In genomic region chr15:79813666-79814258, GRCm38 (mm10) we compare ENCODE assay signal across 37 mouse cellular contexts. TPM values are rescaled to one million over a fixed set of nuclear protein-coding genes. Genes with fewer than 3 reads are reported as not detected.
DNase-seq lines count a peak whose midpoint lies in the region; TF ChIP-seq lines count a peak whose summit lies in the region.
"Had no signal": no experiment of that assay in that cellular context is flagged by ENCODE, and none has a peak within 500 bp of the region (broad histone marks: within the 10 kb centered on the region; RNA-seq: fewer than 3 reads in every experiment).

No protein-coding gene starts in this region.

- peak overlapping the region; percentile 30 for H3K4me2 ChIP-seq in myocyte (ENCODE audit: low read depth)
- H3K4me2 ChIP-seq: embryonic facial prominence, embryonic 13.5 days; forebrain, embryonic 15.5 days; heart, embryonic 11.5 days; hindbrain, embryonic 13.5 days; liver, embryonic 13.5 days; midbrain, embryonic 15.5 days had no signal

- H3ac ChIP-seq in myocyte (ENCODE audit: control insufficient read depth, insufficient read length): no peak overlapping the region

- H3K4me3 ChIP-seq in myocyte: no peak overlapping the region
- H3K4me3 ChIP-seq: embryonic facial prominence, embryonic 13.5 days; forebrain, embryonic 10.5 days; forebrain, embryonic 15.5 days; gastrocnemius, adult 2 months; hindbrain, embryonic 13.5 days; layer of hippocampus, adult 2 months; liver, embryonic 13.5 days; midbrain, embryonic 10.5 days; midbrain, embryonic 15.5 days had no signal

- DNase-seq in cerebellum, adult 11-12 months: peak; percentile 24
- no peak for DNase-seq in cerebellum, postnatal 4 days (ENCODE audit: low spot score in 2 of 2)
- peak; percentile 51 for DNase-seq in 416B (ENCODE audit: low read depth)
- peak; percentile 84 for DNase-seq in NIH3T3 (ENCODE audit: low read depth)
- DNase-seq in urinary bladder, postnatal 25 days (ENCODE audit: low spot score): no peak
- DNase-seq in layer of hippocampus, adult 18-20 months (ENCODE audit: low spot score in 2 of 2): no peak
- DNase-seq: cerebellum, adult 11 months; cerebellum, adult 9-11 months; gastrocnemius, adult 2 months; gastrocnemius, postnatal 36 days; heart, adult 18-20 months; heart, postnatal 4 days; kidney, adult 8-10 months; kidney, postnatal 14 days; left cerebral cortex, postnatal 4 days; liver, embryonic 13.5 days; lung, adult 2 months; lung, postnatal 14 days; right cerebral cortex, adult 18-20 months; thymus, adult 18-20 months; thymus, postnatal 36 days had no signal

- TF ChIP-seq POLR2A in myocyte (IDR thresholded peaks at IDR 0.05; ENCODE audit: insufficient read length, low read depth): no peak

- no peaks in the 10 kb centered on the region for H3K36me3 ChIP-seq in myocyte (ENCODE audit: control insufficient read depth, insufficient read depth)
- H3K36me3 ChIP-seq: embryonic facial prominence, embryonic 13.5 days; forebrain, embryonic 10.5 days; forebrain, embryonic 15.5 days; hindbrain, embryonic 13.5 days; liver, embryonic 13.5 days; midbrain, embryonic 10.5 days; midbrain, embryonic 15.5 days had no signal

- no peaks in the 10 kb centered on the region for H3K79me2 ChIP-seq in myocyte (ENCODE audit: control insufficient read depth, insufficient read depth)

- H3K27me3 ChIP-seq in myocyte (ENCODE audit: control insufficient read depth, insufficient read depth, insufficient read length): no peaks in the 10 kb centered on the region
- H3K27me3 ChIP-seq: forebrain, embryonic 15.5 days; midbrain, embryonic 15.5 days had no signal

TF ChIP-seq in myocyte, 11 proteins besides CTCF, POLR2A, EP300 and RAD21:
- peak in 1 of 3 experiments; percentile 37 for TF ChIP-seq MYOG (IDR thresholded peaks at IDR 0.05; ENCODE audit: control insufficient read depth in 1 of 3, insufficient read depth in 1 of 3, insufficient read length in 2 of 3, low read depth in 2 of 3)
- no peak for TF ChIP-seq TCF12 (IDR thresholded peaks at IDR 0.05; ENCODE audit: insufficient read depth, poor library complexity, severe bottlenecking)
- peak in 2 of 3 experiments; percentile 45 to 53 for TF ChIP-seq MYOD1 (IDR thresholded peaks at IDR 0.05; ENCODE audit: control insufficient read depth in 1 of 3, insufficient read length in 2 of 3, low read depth in 2 of 3)
- TF ChIP-seq TCF3 (IDR thresholded peaks at IDR 0.05; ENCODE audit: insufficient read length, low read depth): no peak
- TF ChIP-seq E2F4 (IDR thresholded peaks at IDR 0.05; ENCODE audit: insufficient read depth): no peak

RNA-seq across cellular contexts. Expression of gene Nptxr, which starts 9.2 kb away (rescaled TPM):
- 14.3 TPM for polyA plus RNA-seq in myocyte (2012; fragmentation: generic; extraction: Trizol)
- 100 to 1,000 TPM; 714 to 740 TPM for total RNA-seq in layer of hippocampus, adult 18-20 months (2021)

RNA-seq across cellular contexts. Expression of gene Npcd, which starts 20.3 kb away (rescaled TPM):
- polyA plus RNA-seq in myocyte (2012; fragmentation: generic; extraction: Trizol): 3.2 TPM
- 10 to 100 TPM; 10.9 to 18.8 TPM for total RNA-seq in layer of hippocampus, adult 18-20 months (2021)
- total RNA-seq: common myeloid progenitor, adult 5-6 weeks; neutrophil, adult 5-6 weeks had no signal
- polyA plus RNA-seq: CD4-positive, CD25-positive, alpha-beta regulatory T cell, adult 4 months; forebrain, embryonic 10.5 days; heart, embryonic 16.5 days; intestine, embryonic 16.5 days; liver, embryonic 13.5 days; midbrain, embryonic 10.5 days; neural tube, embryonic 11.5 days; stomach, postnatal 0 days had no signal

RNA-seq across cellular contexts. Expression of gene Cbx6, which starts 20.7 kb away (rescaled TPM):
- polyA plus RNA-seq in myocyte (2012; fragmentation: generic; extraction: Trizol): 26.1 TPM
- total RNA-seq in layer of hippocampus, adult 18-20 months (2021): 100 to 1,000 TPM; 321 to 326 TPM

RNA-seq across cellular contexts. Expression of gene Dnal4, which starts 36.1 kb away (rescaled TPM):
- polyA plus RNA-seq in myocyte (2012; fragmentation: generic; extraction: Trizol): 66.8 TPM
- total RNA-seq in layer of hippocampus, adult 18-20 months (2021): 10 to 100 TPM; 61.7 to 68.7 TPM

Comparison
In these comparisons a context has a peak if more than half of its experiments do, and no peak if none do; other contexts are left out.
1. DNase-seq: peak in cerebellum, adult 11-12 months (single experiment), 416B (single experiment) and NIH3T3 (single experiment); none in cerebellum, postnatal 4 days (0 of 2), urinary bladder, postnatal 25 days (single experiment) and layer of hippocampus, adult 18-20 months (0 of 2).